Mouse (Mus musculus): ENCODE data around the gene Sema4a. TPM values are rescaled to one million over a fixed set of nuclear protein-coding genes. Genes with fewer than 3 reads are reported as not detected.

Sema4a gene
- polyA plus RNA-seq, 1 experiment from 2014 or later, result 21.8 TPM

DNA sequence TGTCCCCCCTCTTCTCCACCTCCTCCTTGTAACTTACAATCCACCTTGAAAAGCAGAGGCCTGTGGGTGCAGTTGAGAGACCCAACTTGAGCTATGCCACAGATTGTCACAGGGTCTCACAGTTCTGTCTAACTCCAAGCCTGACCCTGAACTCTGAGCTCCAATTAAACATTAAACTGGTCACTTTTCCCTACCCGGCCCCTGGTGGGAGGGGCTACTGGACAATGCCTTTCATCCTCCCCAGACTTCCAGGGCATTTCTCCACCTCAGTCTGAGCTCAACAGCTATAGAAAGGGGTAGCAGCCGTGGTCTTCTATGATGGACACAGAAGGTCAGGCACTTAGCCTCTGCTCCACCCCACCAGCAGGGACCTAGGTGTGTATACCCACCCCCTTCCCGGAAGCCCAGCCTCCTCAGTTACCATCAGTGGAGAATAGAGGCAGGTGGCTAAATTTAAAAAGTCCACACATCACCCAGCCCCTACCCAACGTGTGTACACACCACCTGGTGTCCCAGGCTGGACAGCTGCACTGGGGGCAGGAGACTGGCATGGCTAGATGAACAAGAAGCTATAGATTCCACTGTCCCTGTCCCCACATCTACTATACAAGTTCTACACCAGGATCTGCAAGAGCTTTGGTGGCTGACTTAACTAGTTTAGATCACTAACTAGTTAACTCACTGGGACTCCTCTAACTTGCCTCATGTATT is 39.8 kb upstream of the Sema4a start:
- no peak for ATAC-seq (ENCODE audit: low read depth)
- Histone ChIP-seq H3K4me2 (peak overlapping the region; percentile 98), H3K36me3 (no peaks in the 10 kb centered on the region), H3K4me3 (peak overlapping the region; percentile 81; the same call in 1 of the 2 replicates), H3K9ac (no peak overlapping the region), H3K4me1 (replicated peaks) (peaks cover 32% of the 10 kb centered on the region), H3K27me3 (peaks cover 28% of the 10 kb centered on the region), H3K27ac (replicated peaks) (no peak overlapping the region), H3K9me3 (no peaks in the 10 kb centered on the region)
- WGBS, result 43% methylated on average over 4 of the region's 4 CpGs

DNA sequence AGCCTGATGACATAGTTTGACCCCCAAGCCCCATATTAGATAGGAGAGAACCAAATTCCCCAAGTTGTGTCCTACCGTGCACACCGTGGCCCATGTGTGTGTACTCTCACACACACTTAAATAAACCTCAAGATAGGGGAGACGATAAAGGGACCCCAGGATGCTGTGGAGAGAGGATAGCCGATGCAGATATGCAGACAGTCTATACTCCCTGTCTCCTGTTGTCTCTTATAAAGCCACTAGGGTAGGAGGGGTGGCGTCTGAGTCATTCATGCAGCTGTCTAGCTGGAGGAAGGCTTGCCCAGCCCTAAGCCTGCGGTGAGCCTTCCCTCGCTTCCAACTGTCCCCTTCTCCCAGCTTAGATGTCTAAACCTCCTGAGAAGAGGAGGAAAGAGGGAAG is 39.1 kb upstream of the Sema4a start:
- Histone ChIP-seq H3K36me3 (no peaks in the 10 kb centered on the region), H3K9me3 (no peaks in the 10 kb centered on the region), H3K9ac (no peak overlapping the region), H3K27ac (replicated peaks) (no peak overlapping the region), H3K4me1 (replicated peaks) (peaks cover 38% of the 10 kb centered on the region), H3K4me2 (no peak overlapping the region), H3K4me3 (no peak overlapping the region), H3K27me3 (peaks cover 28% of the 10 kb centered on the region)
- 83% methylated on average over 7 of the region's 7 CpGs for WGBS
- no peak for ATAC-seq (ENCODE audit: low read depth)

DNA sequence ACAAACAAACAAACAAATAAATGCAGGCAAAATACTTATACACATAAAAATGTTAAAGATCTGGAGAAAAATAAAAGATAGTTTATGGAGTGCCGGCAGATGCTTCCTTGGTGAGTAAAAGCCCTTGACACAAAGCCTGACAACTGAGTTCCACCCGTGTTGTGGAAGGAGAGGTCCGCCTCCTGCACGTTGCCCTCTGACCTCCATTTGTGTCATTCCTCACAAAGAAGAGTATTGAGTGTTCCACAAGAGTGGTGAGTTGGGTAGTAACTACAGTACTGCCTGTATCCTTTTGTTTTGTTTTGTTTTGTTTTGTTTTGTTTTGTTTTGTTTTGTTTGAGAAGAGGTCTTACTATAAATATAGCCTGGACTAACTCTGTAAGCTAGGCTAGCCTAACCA is 38.6 kb upstream of the Sema4a start:
- Histone ChIP-seq H3K27ac (replicated peaks) (no peak overlapping the region), H3K36me3 (no peaks in the 10 kb centered on the region), H3K4me2 (no peak overlapping the region), H3K4me3 (no peak overlapping the region), H3K9ac (no peak overlapping the region), H3K4me1 (replicated peaks) (peaks cover 43% of the 10 kb centered on the region), H3K9me3 (no peaks in the 10 kb centered on the region), H3K27me3 (peaks cover 28% of the 10 kb centered on the region)
- 60% methylated on average over 4 of the region's 4 CpGs for WGBS
- no peak for ATAC-seq (ENCODE audit: low read depth)

DNA sequence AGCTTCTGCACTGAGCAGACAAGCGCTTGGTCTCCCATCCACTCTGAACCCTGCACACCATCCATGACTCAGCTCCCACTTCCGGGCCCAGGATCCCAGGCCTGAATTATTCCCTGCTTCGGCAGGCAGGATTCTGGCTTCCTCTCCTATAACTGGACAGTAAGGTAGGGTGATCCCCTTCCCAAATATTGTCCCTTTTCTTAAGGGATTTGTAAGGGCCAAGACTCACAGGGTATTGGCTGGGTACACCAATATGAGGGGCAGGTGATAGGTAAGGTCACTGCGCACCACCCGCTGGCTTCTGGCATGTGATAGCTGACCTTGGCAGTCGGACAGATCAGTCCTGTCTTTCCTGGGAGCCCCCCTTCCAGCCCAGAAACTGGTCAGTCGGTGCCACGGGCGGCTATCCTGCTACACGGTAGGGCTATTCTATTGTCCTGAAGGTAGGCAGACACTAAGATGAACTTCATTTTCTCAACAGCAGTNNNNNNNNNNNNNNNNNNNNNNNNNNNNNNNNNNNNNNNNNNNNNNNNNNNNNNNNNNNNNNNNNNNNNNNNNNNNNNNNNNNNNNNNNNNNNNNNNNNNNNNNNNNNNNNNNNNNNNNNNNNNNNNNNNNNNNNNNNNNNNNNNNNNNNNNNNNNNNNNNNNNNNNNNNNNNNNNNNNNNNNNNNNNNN is 34.9 kb upstream of the Sema4a start:
- H3K4me2 ChIP-seq, result no peak overlapping the region
- H3K27ac ChIP-seq (replicated peaks), result no peak overlapping the region
- no peak overlapping the region for H3K4me3 ChIP-seq
- no peaks in the 10 kb centered on the region for H3K36me3 ChIP-seq
- H3K4me1 ChIP-seq (replicated peaks), result peaks cover 36% of the 10 kb centered on the region
- WGBS, result 78% methylated on average over 10 of the region's 10 CpGs
- H3K9ac ChIP-seq, result 0 out of 2 replicates have a peak overlapping the region, but pooled peaks have one; percentile 28
- ATAC-seq (ENCODE audit: low read depth), result no peak
- H3K27me3 ChIP-seq, result peaks cover 7% of the 10 kb centered on the region
- no peaks in the 10 kb centered on the region for H3K9me3 ChIP-seq

DNA sequence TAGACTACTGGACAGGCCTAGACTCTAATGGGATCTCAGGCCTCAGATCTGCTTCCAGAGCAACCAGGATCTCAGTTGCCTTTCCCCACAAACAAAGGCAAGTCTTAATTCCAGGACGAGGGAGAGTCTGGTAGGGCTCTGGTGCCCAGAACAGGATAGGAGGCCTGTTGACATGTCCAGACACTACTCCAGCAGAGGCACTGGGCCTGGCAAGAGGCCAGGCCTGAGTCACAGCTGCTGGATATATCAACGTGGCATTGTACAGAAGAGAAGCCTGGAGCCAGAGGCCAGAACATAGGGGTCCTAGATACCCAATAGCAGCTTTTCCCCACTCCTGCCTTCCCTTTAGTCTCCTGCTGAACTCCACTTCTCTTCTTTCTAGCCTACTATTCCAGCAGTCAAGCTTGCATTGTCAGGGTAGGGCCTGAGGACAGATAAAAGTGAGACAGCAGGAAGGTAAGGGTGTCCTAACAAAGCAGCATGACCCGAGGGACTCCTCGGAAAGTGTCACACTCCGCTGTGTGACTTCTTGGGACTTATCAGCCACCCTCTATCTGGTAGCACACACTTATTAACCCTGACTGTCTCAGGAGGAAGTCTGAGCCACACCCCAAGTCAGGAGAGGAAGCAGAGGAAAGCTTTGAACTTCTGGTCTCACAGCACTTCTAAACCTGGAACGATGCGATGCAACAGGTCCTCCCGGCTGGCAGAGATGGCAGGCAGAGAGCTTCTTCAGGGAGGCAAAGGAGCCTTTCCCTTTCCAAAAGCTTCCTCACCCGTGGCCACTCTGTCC is 34.0 kb upstream of the Sema4a start:
- Histone ChIP-seq H3K36me3 (no peaks in the 10 kb centered on the region), H3K27ac (replicated peaks) (peak overlapping the region; percentile 43; the same call in 1 of the 2 replicates)
- ATAC-seq (ENCODE audit: low read depth), result no peak

DNA sequence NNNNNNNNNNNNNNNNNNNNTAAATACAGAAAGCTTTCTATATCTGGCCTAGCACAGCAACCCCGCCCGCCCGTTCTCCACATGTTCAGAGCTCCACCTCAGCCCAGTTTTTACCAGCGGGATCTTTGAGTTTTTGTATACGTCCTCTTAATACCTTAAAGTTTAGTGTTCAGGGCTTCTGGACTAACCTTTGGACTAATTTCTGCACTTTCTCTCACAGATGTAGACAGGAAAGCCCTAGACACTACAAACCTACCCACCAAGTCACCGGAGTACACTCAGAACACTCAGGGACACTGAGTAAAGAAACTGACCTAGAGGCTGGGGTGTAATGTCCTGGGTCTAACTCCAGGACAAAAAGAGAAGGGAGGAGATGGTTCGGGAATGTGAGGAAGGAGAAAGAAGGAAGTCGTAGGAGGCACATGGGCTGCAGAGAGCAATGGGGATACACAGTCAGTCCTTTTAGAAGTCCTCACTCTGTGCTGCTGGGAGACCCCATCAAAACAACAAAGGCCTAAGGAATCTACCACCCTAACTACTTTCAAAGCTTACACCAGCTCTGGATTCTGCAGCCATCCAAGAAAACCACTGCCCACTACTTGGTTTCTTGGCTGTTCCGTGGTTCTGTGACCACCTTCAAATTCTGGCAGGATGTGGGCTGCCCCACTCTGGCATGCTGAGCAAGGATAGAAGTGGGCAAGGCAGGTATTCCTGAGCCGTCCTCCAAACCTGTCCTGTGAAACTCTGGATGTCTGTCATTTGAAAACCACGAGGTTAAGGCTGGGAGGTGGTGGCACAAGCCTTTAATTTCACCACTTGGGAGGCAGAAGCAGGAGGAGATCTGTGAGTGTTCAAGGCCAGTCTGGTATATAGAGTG is 33.0 kb upstream of the Sema4a start:
- H3K9me3 ChIP-seq, result no peaks in the 10 kb centered on the region
- H3K9ac ChIP-seq, result 0 out of 2 replicates have a peak overlapping the region, but pooled peaks have one; percentile 12
- H3K4me1 ChIP-seq (replicated peaks), result peaks cover 42% of the 10 kb centered on the region
- H3K4me3 ChIP-seq, result no peak overlapping the region
- H3K27me3 ChIP-seq, result peaks cover 4% of the 10 kb centered on the region
- H3K27ac ChIP-seq (replicated peaks), result no peak overlapping the region; the same call in 1 of the 2 replicates
- H3K4me2 ChIP-seq, result peak overlapping the region; percentile 65; the same call in 1 of the 2 replicates
- no peaks in the 10 kb centered on the region for H3K36me3 ChIP-seq
- 77% methylated on average over 11 of the region's 11 CpGs for WGBS
- ATAC-seq (ENCODE audit: low read depth), result no peak

More for the DNA sequence above, 34.0 kb upstream of the Sema4a start:
- H3K9ac ChIP-seq, result 0 out of 2 replicates have a peak overlapping the region, but pooled peaks have one; percentile 28
- no peak overlapping the region for H3K4me3 ChIP-seq
- peaks cover 38% of the 10 kb centered on the region for H3K4me1 ChIP-seq (replicated peaks)
- peaks cover 4% of the 10 kb centered on the region; the same call in 1 of the 2 replicates for H3K27me3 ChIP-seq
- no peak overlapping the region for H3K4me2 ChIP-seq
- 72% methylated on average over 9 of the region's 9 CpGs for WGBS
- H3K9me3 ChIP-seq, result no peaks in the 10 kb centered on the region

DNA sequence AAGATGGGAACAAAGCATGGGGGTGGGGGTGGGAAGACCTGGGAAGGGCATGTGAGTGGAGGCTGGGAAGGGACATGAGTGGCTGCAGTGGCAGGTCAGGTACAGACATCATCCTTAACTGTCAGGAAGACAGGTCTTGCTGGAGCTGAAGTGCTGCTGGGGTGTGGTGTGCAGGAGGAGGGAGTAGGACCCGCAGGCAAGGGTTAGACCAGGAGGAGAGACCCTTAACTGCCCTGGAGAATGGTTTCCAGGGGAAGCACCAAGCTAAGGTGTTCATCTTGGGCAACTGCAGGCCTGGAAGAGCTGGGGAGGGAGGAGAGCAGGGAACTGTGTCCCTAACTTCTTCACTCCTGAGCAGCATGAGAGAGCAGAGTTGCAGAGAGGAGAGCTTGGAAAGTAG is 26.4 kb upstream of the Sema4a start:
- H3K4me1 ChIP-seq (replicated peaks), result peaks cover 31% of the 10 kb centered on the region
- no peak overlapping the region for H3K9ac ChIP-seq
- WGBS, result 68% methylated on average over 1 of the region's 1 CpGs
- H3K9me3 ChIP-seq, result no peaks in the 10 kb centered on the region
- no peak overlapping the region for H3K27ac ChIP-seq (replicated peaks)
- peaks cover 55% of the 10 kb centered on the region for H3K27me3 ChIP-seq
- H3K4me2 ChIP-seq, result no peak overlapping the region
- H3K36me3 ChIP-seq, result peaks cover 21% of the 10 kb centered on the region
- no peak overlapping the region for H3K4me3 ChIP-seq
- ATAC-seq (ENCODE audit: low read depth), result no peak

DNA sequence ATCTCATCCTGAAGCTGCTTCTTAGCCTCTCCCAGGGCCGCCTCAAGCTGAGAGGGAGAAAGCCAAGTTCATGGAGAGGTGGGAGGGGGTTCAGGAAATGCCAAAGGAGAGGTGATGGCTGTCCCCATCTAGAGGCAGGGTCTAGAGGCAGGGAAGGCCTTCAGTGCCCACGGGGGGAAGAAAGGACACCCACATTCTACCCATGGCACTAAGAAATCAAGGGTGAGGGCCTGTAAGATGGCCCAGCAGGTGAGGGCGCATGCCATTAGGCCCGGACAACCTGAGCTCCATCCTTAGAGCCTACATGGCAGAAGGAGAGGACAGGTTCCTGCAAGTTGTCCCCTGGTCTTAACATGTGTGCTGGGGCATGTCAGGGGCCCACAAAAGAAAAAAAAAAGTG is 25.9 kb upstream of the Sema4a start:
- H3K27me3 ChIP-seq, result peaks cover 61% of the 10 kb centered on the region
- H3K27ac ChIP-seq (replicated peaks), result no peak overlapping the region
- no peak overlapping the region for H3K9ac ChIP-seq
- no peak for ATAC-seq (ENCODE audit: low read depth)
- H3K9me3 ChIP-seq, result no peaks in the 10 kb centered on the region
- H3K4me3 ChIP-seq, result no peak overlapping the region
- peaks cover 21% of the 10 kb centered on the region for H3K36me3 ChIP-seq
- 66% methylated on average over 4 of the region's 4 CpGs for WGBS
- peaks cover 34% of the 10 kb centered on the region for H3K4me1 ChIP-seq (replicated peaks)
- no peak overlapping the region for H3K4me2 ChIP-seq

DNA sequence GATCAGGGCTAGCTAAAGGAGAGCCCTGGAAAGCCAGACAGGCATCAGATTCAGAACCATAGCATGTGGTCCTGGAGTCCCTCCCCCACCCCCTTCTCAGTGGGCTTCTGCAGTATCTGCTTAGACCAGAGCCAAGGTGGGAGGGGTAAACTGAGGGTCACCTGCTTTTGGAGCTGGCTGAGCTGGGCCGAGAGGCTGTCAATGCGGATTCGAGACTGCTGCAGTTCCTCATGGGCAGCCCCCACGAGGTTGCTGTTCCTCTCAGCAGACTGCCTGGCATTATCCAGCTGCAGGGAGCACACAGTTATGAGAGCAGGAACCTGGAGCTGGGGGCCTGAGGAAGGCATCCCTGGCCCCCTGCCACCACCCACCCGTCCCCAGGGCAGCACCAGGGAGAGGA is 25.1 kb upstream of the Sema4a start:
- 63% methylated on average over 5 of the region's 5 CpGs for WGBS
- H3K36me3 ChIP-seq, result peaks cover 21% of the 10 kb centered on the region
- no peak overlapping the region for H3K4me3 ChIP-seq
- no peak overlapping the region for H3K27ac ChIP-seq (replicated peaks)
- H3K9me3 ChIP-seq, result no peaks in the 10 kb centered on the region
- peaks cover 63% of the 10 kb centered on the region for H3K27me3 ChIP-seq
- H3K4me2 ChIP-seq, result no peak overlapping the region
- H3K4me1 ChIP-seq (replicated peaks), result peaks cover 35% of the 10 kb centered on the region
- H3K9ac ChIP-seq, result no peak overlapping the region
- no peak for ATAC-seq (ENCODE audit: low read depth)

DNA sequence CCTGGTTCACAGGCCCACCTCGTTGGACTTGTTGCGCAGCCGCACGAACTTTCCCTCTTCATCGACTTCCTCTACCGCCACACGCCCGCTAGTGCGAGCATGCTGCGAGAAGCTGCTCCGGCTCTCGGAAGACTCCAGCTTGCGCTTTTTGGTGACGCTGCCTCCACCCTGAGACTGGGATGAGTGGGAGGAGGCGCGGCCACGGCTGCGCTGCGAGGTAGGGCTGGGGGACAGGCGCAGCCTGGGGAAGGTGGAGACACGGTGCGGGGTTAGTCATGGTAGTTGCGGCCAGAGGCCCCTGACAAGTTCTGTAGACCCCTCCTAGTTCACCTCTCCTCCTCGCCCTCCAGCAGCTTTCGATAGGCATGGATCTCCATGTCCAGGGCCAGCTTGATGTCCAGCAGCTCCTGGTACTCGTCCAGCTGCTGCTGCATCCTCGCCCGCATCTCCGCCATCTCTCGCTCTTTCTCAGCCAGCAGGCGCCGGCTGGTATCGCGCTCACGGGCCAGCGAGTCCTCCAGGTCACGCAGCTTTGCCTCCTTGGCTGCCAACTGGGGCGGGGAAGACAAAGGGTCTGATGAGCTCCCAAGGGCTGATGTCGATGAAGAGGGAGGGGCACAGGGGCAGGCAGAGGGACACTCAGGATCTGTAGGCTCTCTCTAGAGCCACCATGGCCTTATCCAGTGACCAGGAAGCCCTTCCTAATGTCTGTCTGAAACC is 23.8 kb upstream of the Sema4a start:
- Histone ChIP-seq H3K27ac (replicated peaks) (no peak overlapping the region), H3K36me3 (peaks cover 21% of the 10 kb centered on the region), H3K4me1 (replicated peaks) (peaks cover 30% of the 10 kb centered on the region), H3K4me2 (peak overlapping the region; percentile 44), H3K4me3 (peak overlapping the region; percentile 18), H3K9me3 (no peaks in the 10 kb centered on the region), H3K9ac (peak overlapping the region; percentile 49; the same call in 1 of the 2 replicates), H3K27me3 (peaks cover 64% of the 10 kb centered on the region)
- WGBS, result 6% methylated on average over 39 of the region's 39 CpGs
- no peak for ATAC-seq (ENCODE audit: low read depth)

DNA sequence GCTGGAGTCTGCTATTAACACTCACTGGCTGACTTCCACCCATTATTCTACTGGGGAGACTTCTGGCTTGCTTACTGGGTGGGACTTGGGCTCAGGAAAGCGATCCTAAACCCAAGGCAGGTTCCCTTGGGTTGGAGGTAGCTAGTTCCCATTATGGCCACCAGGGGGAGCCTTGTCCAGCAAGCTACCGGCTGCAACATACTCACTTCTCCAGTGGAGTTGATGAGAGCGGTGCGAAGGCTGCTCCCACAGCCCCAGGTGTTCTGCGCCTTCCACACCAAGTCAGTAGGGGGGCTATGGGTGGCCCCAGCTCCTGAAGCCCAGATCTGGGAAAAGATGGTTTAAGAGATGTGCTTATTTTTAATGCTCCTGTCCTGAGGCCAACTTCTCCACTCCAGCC is 22.6 kb upstream of the Sema4a start:
- H3K9ac ChIP-seq, result no peak overlapping the region
- H3K4me1 ChIP-seq (replicated peaks), result peaks cover 22% of the 10 kb centered on the region
- no peak overlapping the region for H3K4me3 ChIP-seq
- H3K27me3 ChIP-seq, result peaks cover 64% of the 10 kb centered on the region
- no peak overlapping the region for H3K4me2 ChIP-seq
- ATAC-seq (ENCODE audit: low read depth), result peak; percentile 33; the same call in 1 of the 2 replicates
- no peak overlapping the region for H3K27ac ChIP-seq (replicated peaks)
- WGBS, result 7% methylated on average over 5 of the region's 5 CpGs
- no peaks in the 10 kb centered on the region for H3K9me3 ChIP-seq
- peaks cover 21% of the 10 kb centered on the region for H3K36me3 ChIP-seq

Measured in neural tube, embryonic 13.5 days (tissue).